Mouse (Mus musculus) G1E (cell line): ENCODE measurements around the gene Ano3.

ENCODE experiments used
- CTCF ChIP-seq: IDR thresholded peaks from 2 replicates; pipeline ENCODE4 v1.5.1; 2012; ENCODE audit warnings: low read depth, low read length, inconsistent platforms, mixed read lengths
- GATA1 ChIP-seq: IDR thresholded peaks from 2 replicates; pipeline ENCODE4 v1.6.1; 2012; ENCODE audit warnings: borderline replicate concordance, low read length, inconsistent platforms, mixed read lengths
- POLR2AphosphoS5 ChIP-seq: IDR thresholded peaks from 2 replicates; pipeline ENCODE4 v1.6.1; 2012; ENCODE audit warnings: low read depth, low read length, inconsistent platforms; ENCODE audit not compliant: insufficient replicate concordance
- TAL1 ChIP-seq: conservative IDR thresholded peaks from 2 replicates; pipeline ENCODE4 v1.6.1; 2012; ENCODE audit warnings: low read depth, low read length, inconsistent platforms, mixed read lengths

GRCm38 (mm10) chr2:110929126-110929525 is 21.6 kb downstream of the Ano3 start:
- no peak for TF ChIP-seq GATA1
- no peak for TF ChIP-seq CTCF
- no peak for TF ChIP-seq TAL1
- TF ChIP-seq POLR2AphosphoS5, result no peak
